Mouse (Mus musculus) central nervous system, embryonic 11.5 days (tissue): ENCODE measurements around the gene Myh6. TPM values are rescaled to one million over a fixed set of nuclear protein-coding genes. Genes with fewer than 3 reads are reported as not detected.

Source experiments
- polyA plus RNA-seq: library from polyadenylated mRNA; depleted of rRNA; stranded (reverse); fragments of >200 nt; gene quantifications from 2 replicates; pipeline ENCODE4 v1.2.3, GENCODE M21; 2012; rRNA removed

The Myh6 gene
- 39.9 and 46.8 TPM in 2 replicates for polyA plus RNA-seq

GRCm38 (mm10) chr14:54966320-54966977, at the start of gene Myh6:
Gene Myh6, minus strand, starts transcription at chr14:54966927.

DNA sequence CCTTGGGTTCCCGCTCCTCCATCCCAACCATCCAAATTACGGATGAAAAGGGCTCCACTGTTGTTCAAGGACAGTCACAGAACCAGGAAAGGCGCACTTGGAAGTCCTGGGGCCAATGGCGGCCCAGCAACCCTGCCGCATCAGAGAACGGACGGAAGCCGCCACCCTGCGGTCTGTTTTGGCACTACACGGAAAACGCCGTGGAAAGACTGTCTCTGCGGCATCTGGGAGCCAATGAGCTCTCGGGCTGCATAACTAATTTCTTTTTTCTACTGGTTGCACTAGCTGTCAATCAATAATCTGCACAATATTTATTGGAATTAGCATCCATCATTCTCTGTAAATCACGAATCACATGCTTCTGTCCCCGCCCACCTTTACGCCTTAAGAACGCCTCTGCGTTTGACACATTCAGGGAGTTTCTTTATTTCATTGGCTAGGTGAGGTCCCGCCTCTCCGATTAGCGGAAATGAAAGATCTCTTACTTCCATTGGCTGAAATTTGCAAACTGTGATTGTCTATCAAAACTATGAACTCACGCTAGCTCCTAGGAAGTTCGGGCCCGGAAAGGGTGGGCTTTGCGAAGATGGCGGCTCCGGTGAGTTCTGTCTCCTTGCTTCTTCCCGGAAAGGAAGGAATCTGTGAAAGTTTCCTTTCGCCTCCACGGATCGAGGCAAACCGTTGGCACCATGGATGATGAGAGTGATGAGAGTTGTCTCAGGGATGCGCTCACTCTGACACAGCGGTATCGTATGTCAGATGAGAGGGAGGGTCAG, 48.5 kb upstream of the Myh6 start, which contains the start of gene Ngdn:
Gene Ngdn, plus strand, starts transcription at position 464 of the 776 bp plus-strand sequence.

GRCm38 (mm10) chr14:54994136-54994868, 27.6 kb upstream of the Myh6 start, which contains the start of gene Myh7:
Gene Myh7, minus strand, starts transcription at chr14:54994626.

DNA sequence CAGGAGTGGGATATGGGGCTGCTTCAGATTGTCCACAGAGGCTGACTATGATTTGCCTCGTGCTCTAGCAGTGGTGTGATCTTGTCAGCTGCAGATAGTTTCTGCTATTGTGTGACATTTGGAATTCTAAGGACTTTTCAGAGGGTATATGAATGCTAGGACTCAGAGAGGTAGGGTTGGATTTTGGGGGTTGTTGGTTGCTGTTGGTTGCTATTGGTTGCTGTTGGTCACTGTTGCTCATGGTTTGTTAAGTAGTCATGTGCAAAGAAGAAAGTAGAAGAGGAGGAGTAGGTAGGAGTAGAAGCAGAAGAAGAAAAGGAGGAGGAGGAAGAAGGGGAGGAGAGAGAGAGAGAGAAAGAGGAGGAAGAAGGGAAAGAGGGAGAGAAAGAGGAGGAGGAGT, 9.9 kb upstream of the Myh6 start, which contains the start of gene Gm17428:
Gene Gm17428, plus strand, starts transcription at position 301 of the 400 bp plus-strand sequence.

DNA sequence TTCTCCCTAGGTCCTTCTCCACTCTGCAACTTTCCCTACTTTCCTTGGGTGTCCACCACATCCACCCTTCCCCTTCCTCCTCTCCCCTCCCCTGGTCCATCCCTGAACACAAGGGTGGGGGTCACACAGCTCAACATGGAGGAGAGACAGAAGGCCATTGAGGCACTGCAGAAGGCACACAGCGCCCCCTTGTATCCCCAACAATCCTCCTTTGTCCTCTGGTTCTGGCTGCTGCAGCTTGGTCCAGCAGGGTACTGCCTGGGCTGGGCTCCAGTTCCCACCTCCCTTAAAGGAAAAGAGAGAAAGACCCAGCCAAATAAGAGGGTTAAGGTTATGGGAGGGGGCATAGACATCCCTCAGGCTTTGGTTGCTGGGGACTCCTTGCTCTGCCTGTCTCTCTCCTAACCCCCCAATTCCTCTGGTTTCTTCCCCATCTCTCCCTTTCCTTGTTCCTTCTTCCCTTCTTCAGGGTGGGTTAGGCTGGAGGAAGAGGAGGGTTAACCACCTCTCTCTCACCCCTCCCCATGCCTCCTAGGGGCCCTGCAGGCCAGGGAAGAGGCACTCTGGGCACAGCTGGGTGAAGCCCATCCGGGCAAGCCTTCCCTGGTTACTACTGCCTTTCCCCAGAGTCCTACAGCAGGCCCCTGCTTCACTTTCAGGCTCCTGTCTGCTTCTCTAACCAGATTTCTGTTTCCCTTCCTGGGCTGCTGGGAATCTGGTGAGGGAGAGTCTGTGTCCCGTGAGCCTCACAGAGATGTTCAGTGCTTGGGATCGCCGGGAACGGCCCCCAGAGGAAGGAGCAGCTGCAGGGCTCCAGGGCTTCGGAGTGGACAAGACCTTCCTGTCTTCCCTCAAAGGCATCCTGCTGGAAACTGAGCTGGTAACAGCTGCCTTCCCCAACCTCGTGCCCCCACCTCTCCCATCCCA, 30.6 kb downstream of the Myh6 start, which contains the start of gene Cmtm5:
Gene Cmtm5, plus strand, starts transcription at position 358 of the 927 bp plus-strand sequence.

GRCm38 (mm10) chr14:54932645-54933150, 34.0 kb downstream of the Myh6 start, which contains the start of gene Il25:
Gene Il25, plus strand, starts transcription at chr14:54932695.

DNA sequence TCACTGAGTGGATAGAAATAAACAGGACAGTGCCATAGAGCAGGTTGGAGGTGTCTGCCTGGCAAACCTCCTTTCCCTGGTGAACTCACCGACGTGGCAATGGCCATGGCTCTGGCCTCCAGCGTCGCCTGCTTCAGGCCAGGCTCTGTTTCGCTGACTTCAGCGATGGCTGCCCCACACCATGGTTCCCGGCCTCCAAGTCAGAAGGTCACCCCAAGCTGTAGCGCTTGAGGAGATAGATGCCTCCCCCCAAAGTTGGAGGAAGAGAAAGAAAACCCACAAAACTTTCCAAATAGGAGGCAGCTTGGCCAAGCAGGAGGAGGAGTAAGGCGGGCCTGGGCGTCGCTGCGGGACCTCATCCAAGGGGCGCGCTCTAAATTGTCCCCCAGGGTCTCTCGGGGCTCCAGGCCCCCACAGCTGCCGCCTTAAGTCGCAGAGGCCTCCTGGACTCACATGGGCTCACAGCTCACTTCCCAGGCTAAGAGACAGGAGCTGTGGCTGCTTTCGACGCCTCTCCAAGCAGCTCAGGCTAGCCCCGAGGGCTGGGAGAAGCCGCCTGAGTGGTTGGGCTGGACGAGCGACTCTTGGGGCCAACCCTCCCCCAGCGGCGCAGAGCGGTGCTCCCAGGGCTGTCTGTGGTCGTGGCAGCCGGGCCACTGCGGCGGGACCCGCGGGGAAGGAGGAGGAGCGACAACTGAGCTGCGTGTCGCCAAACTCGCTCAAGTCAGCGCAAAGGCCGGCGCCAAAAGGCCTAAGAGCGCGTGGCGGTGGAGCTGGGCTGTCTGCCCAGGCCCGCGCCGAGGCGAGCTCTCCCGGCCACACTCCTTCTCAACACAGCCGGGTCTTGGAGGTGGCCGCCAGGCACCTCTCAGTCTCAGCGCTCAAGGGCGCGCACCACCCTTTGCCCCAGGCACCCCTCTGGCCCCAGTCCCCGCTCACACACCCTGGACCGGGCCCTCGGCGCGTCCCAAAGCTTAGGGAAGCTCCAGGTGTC, 41.1 kb downstream of the Myh6 start, which contains the start of gene Efs:
Gene Efs, minus strand, starts transcription at position 778 of the 994 bp plus-strand sequence.

GRCm38 (mm10) chr14:54912886-54913285, 53.8 kb downstream of the Myh6 start, which contains the start of gene Slc22a17:
Gene Slc22a17, minus strand, starts transcription at chr14:54913132.

GRCm38 (mm10) chr14:54892200-54892599, 74.5 kb downstream of the Myh6 start, which contains the start of gene Pabpn1:
Gene Pabpn1, plus strand, starts transcription at chr14:54892500.

Other genes with a start within 250 kb of the Myh6 start
- gene Slc7a8, start 185.0 kb downstream of the Myh6 start, polyA plus RNA-seq, result 2.7 and 3.1 TPM in 2 replicates
- not detected in 2 replicates for gene Rnf212b, start 152.8 kb downstream of the Myh6 start, polyA plus RNA-seq
- gene Homez, start 96.0 kb downstream of the Myh6 start, polyA plus RNA-seq, result 8.0 and 11.2 TPM in 2 replicates
- gene Ppp1r3e, start 89.4 kb downstream of the Myh6 start, polyA plus RNA-seq, result 6.4 and 6.8 TPM in 2 replicates
- 33.6 and 40.4 TPM in 2 replicates for gene Bcl2l2, start 83.5 kb downstream of the Myh6 start, polyA plus RNA-seq
- 0.31 and 0.50 TPM in 2 replicates for gene Gm20521, start 83.5 kb downstream of the Myh6 start, polyA plus RNA-seq
- 563 and 639 TPM in 2 replicates for gene Pabpn1, start 74.4 kb downstream of the Myh6 start, polyA plus RNA-seq
- gene Slc22a17, start 53.8 kb downstream of the Myh6 start, polyA plus RNA-seq, result 183 and 215 TPM in 2 replicates
- 29.7 and 43.7 TPM in 2 replicates for gene Efs, start 40.8 kb downstream of the Myh6 start, polyA plus RNA-seq
- gene Il25, start 34.2 kb downstream of the Myh6 start, polyA plus RNA-seq, result 0.14 and 0.22 TPM in 2 replicates
- gene Cmtm5, start 30.7 kb downstream of the Myh6 start, polyA plus RNA-seq, result 0.53 and 3.1 TPM in 2 replicates
- gene Gm17428, start 10.0 kb upstream of the Myh6 start, polyA plus RNA-seq, result not detected in 2 replicates
- 49.1 and 69.1 TPM in 2 replicates for gene Myh7, start 27.7 kb upstream of the Myh6 start, polyA plus RNA-seq
- 74.5 and 85.9 TPM in 2 replicates for gene Ngdn, start 48.5 kb upstream of the Myh6 start, polyA plus RNA-seq
- gene Zfhx2, start 125.4 kb upstream of the Myh6 start, polyA plus RNA-seq, result 12.8 and 14.9 TPM in 2 replicates
- gene Thtpa, start 127.9 kb upstream of the Myh6 start, polyA plus RNA-seq, result 8.5 and 12.3 TPM in 2 replicates
- gene Ap1g2, start 139.7 kb upstream of the Myh6 start, polyA plus RNA-seq, result 8.8 and 9.0 TPM in 2 replicates
- 12.3 and 15.7 TPM in 2 replicates for gene Jph4, start 150.0 kb upstream of the Myh6 start, polyA plus RNA-seq